Mouse (Mus musculus): ENCODE measurements around the gene Serpina12. TPM values are rescaled to one million over a fixed set of nuclear protein-coding genes. Genes with fewer than 3 reads are reported as not detected.

Serpina12 gene
- not detected in 3 replicates for total RNA-seq (2017)

- no peak for ATAC-seq (replicated peaks; ENCODE audit: insufficient number of reproducible peaks, low FRiP score, low TSS enrichment, poor library complexity, severe bottlenecking)
These were observed at the start of gene Serpina12 for GRCm38 (mm10) chr12:104044343-104044742. Gene Serpina12, minus strand, starts transcription at chr12:104044443.

GRCm38 (mm10) chr12:104091303-104091702 lies 47.1 kb upstream of the Serpina12 start:
- no peak for ATAC-seq (replicated peaks; ENCODE audit: insufficient number of reproducible peaks, low FRiP score, low TSS enrichment, poor library complexity, severe bottlenecking)

DNA sequence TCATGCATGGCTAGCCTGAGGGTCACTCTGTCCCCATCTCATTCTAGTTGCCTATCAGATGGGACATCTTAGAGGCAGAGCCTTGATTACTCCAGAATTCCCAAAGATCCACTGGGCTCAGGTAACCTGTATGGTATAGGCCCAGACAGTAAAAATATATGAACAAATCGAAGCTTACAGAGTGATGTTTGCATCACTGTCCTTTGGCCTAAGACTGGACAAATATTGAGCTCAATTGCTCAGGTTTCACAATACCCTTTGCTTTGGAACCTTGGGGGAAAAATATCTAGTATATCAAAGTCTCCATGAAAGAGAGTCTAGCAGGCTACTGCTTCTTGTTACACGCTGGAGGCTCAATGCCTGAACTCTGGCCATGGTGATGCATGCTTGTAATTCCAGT lies 45.9 kb upstream of the Serpina12 start:
- no peak for ATAC-seq (replicated peaks; ENCODE audit: insufficient number of reproducible peaks, low FRiP score, low TSS enrichment, poor library complexity, severe bottlenecking)

- no peak for ATAC-seq (replicated peaks; ENCODE audit: insufficient number of reproducible peaks, low FRiP score, low TSS enrichment, poor library complexity, severe bottlenecking)
These were observed 28.0 kb upstream of the Serpina12 start for GRCm38 (mm10) chr12:104072286-104072685.

DNA sequence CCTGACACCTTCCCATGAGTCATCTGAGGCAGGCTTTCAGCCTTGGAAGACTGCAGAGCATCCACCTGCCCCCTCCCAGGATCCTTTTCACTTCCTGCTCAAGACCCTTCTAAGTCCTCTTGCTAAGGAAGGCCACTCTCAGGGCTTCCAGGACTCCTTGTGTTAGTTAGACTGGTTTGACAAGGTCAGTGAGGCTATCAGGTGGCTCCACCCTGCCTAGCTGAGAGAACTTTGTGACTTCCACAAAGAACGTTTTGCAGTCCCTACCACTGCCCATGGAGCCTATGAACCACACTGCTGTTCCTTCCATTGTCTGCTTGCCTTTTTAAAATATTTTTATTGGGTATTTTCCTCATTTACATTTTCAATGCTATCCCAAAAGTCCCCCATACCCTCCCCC lies 27.5 kb upstream of the Serpina12 start:
- no peak for ATAC-seq (replicated peaks; ENCODE audit: insufficient number of reproducible peaks, low FRiP score, low TSS enrichment, poor library complexity, severe bottlenecking)

- no peak for ATAC-seq (replicated peaks; ENCODE audit: insufficient number of reproducible peaks, low FRiP score, low TSS enrichment, poor library complexity, severe bottlenecking)
These were observed 25.4 kb upstream of the Serpina12 start for GRCm38 (mm10) chr12:104069620-104070019.

DNA sequence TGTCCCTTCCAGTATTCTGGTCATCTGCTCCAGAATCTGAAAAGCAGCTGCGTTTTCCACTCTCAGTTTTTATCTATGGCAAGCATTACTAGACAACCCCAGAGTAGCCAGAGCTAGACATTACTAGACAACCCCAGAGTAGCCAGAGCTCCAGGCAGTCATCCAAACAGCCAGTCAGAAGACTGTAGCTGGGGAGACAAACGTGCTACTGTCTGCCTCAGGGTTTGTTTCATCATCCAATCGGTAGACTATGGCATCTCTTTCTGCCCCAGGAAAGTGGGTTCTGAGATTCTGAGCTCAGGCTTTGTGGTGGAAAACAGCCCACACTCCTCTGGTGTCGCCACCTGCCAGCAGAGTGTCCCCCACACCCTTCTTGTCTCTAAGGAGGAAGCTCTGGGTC lies 23.3 kb upstream of the Serpina12 start:
- peak; percentile 49 for ATAC-seq (replicated peaks; ENCODE audit: insufficient number of reproducible peaks, low FRiP score, low TSS enrichment, poor library complexity, severe bottlenecking)

DNA sequence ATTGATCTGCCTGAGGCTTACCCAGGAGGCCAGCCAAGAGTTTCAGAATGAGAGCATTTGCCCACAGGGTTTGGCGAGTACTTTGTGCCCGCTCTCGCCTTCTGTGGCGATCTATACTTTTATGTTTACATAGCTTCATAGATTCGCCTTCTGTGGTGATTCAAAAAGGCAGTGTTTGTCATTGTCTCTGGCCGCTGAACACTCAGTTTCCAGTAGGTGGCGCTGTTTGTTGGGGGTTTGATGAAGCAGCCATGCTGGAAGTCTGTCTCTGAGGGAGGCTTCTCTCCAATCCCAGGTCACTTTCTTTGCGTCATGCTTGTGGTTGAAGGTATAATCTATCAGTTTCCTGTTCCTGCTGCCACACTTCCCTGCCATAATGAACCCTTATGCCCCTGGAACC lies 22.0 kb upstream of the Serpina12 start:
- ATAC-seq (replicated peaks; ENCODE audit: insufficient number of reproducible peaks, low FRiP score, low TSS enrichment, poor library complexity, severe bottlenecking): 0 out of 2 replicates have a peak, but pooled peaks have one; percentile 25

DNA sequence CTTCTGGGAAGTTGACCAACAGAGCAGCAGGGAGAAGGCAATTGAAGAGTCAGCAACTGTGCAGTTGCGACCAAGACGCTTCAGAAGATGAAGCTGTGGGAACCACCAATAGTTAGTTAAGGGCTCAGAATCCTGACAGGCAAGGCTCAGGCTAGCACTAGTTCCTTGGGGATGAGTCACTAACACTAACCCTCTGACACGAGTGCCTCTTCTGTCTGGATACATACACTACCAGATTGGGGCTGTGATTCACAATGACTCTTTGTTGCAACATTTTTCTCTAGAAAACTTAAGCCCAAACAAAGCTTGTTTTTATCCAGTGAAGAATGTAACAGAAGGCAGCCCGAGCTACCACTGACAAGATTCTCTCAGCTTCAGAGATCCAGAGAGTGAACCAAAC lies 20.8 kb upstream of the Serpina12 start:
- ATAC-seq (replicated peaks; ENCODE audit: insufficient number of reproducible peaks, low FRiP score, low TSS enrichment, poor library complexity, severe bottlenecking): no peak

- ATAC-seq (replicated peaks; ENCODE audit: insufficient number of reproducible peaks, low FRiP score, low TSS enrichment, poor library complexity, severe bottlenecking): no peak
These were observed 20.3 kb upstream of the Serpina12 start for GRCm38 (mm10) chr12:104064532-104064931.

DNA sequence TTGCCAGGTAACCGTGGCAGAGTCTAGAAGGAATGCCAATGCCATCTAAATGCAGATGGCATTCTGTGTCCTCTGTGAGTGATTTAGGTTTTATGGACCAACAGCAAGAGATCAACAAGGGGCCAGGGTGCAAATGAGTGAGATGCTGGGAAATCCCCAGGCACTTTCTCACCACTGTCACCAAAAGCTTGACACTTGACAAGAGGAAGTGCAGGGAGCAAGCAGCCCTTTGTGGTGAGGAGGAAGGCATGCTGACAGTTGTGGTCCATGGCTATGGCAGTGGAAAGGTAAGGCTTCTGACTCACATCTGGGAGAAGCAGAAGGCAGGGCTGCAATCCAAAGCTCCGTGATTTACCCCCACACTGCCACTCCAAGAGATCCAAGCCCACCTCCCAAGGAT lies 17.6 kb upstream of the Serpina12 start:
- ATAC-seq (replicated peaks; ENCODE audit: insufficient number of reproducible peaks, low FRiP score, low TSS enrichment, poor library complexity, severe bottlenecking): peak; percentile 54; the same call in 1 of the 2 replicates

- no peak for ATAC-seq (replicated peaks; ENCODE audit: insufficient number of reproducible peaks, low FRiP score, low TSS enrichment, poor library complexity, severe bottlenecking)
These were observed 15.9 kb upstream of the Serpina12 start for GRCm38 (mm10) chr12:104060126-104060525.

GRCm38 (mm10) chr12:104057531-104057930 lies 13.3 kb upstream of the Serpina12 start:
- no peak for ATAC-seq (replicated peaks; ENCODE audit: insufficient number of reproducible peaks, low FRiP score, low TSS enrichment, poor library complexity, severe bottlenecking)

DNA sequence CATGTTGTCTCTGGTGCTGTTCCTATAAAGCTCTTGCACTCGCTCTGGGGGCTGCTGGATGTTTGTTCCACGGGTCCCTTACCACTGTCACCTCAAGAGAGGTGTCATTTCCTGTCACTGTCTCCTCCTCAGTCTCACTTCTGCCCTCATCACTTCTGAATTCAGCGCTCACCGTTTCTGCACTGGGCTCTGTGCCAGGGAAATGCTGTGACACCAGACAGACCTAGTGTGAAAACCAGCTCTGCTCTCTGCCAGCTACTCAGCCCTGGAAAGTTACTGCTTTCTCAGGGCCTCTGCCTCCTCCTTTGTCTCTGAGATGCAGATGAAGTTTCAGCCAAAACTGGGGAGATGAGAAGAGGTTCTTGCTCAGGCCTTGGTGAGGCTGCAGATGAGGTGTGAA lies 12.8 kb upstream of the Serpina12 start:
- peak; percentile 58 for ATAC-seq (replicated peaks; ENCODE audit: insufficient number of reproducible peaks, low FRiP score, low TSS enrichment, poor library complexity, severe bottlenecking)

- ATAC-seq (replicated peaks; ENCODE audit: insufficient number of reproducible peaks, low FRiP score, low TSS enrichment, poor library complexity, severe bottlenecking): no peak
These were observed 11.5 kb upstream of the Serpina12 start for GRCm38 (mm10) chr12:104055755-104056154.

- no peak for ATAC-seq (replicated peaks; ENCODE audit: insufficient number of reproducible peaks, low FRiP score, low TSS enrichment, poor library complexity, severe bottlenecking)
These were observed 9.8 kb upstream of the Serpina12 start for GRCm38 (mm10) chr12:104053995-104054394.

DNA sequence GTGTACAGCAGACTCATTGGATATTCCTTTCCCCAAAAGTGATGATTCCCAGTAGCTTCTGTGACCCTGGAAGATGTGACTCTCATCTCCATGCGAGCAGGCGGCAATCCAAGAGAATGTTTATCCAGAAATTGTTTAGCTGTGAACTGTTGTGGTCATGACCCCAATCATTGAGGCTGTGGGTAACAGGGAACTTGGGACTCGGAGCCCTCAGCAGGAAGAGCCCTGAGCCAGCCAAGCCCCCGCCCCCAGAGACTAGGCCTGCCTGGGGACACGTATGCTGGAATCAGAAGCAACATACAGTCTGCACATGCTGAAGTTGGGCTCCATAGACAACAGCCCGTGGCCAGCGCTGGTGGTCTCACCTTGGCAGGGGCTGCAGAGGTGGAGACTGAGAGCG lies 1.5 kb upstream of the Serpina12 start:
- no peak for ATAC-seq (replicated peaks; ENCODE audit: insufficient number of reproducible peaks, low FRiP score, low TSS enrichment, poor library complexity, severe bottlenecking)

DNA sequence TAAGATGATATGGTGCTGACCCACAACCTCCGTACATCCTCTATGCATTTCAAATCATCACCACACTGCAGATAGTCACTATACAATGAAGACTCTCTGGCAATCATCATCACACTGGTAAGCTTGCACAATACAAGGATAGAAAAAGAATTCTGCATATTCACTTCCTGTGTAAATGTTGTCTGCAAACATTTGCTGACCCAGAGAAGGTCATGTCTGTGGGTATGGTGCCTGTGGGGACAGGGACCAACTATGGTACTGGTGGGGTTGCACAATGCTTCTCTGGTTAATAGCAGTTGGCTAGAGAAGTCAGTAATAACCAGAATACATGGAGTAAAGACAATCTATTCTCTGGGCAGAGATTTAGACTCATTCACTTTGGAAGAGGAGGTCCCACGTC lies 1.5 kb downstream of the Serpina12 start:
- no peak for ATAC-seq (replicated peaks; ENCODE audit: insufficient number of reproducible peaks, low FRiP score, low TSS enrichment, poor library complexity, severe bottlenecking)

DNA sequence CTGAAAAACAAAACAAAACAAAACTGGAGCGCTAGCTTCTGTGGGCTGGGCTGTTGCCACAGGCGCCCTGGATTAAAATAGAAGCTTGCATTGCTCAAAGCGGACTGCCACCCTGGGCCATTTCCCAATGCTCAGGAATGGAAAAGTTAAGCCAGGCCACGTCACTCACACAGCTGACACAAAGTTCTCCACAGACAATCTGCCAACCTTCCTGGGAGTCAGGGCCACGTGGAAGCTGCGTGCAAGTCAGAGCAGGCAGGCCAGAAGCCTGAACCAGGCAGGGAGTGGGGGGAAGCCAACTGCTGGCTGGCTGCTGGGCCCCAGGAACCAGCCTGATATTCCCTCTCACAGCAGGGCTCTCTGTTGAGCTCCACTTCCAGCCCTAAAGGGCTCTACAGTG lies 2.8 kb downstream of the Serpina12 start:
- ATAC-seq (replicated peaks; ENCODE audit: insufficient number of reproducible peaks, low FRiP score, low TSS enrichment, poor library complexity, severe bottlenecking): no peak

DNA sequence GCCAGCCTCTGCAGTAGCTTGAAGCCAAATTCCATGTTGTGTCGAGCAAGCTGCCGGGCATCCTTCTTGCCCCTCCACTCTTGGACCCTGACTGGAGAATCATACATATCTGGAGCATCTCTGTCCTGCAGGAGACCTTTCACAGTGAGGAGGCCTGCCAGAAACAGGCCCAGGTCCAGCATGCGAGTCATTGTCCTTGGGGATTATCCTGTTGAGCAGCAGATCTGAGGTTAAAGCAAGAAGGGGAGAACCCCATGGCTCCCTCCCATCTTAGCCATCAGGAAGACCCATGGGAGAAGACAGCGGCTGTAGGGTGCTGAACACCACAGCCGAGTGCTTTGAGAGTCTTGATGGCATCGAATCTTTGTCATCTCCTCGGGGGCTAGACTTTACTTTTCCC lies 6.1 kb downstream of the Serpina12 start:
- ATAC-seq (replicated peaks; ENCODE audit: insufficient number of reproducible peaks, low FRiP score, low TSS enrichment, poor library complexity, severe bottlenecking): no peak

- no peak for ATAC-seq (replicated peaks; ENCODE audit: insufficient number of reproducible peaks, low FRiP score, low TSS enrichment, poor library complexity, severe bottlenecking)
These were observed 10.5 kb downstream of the Serpina12 start for GRCm38 (mm10) chr12:104033752-104034151.

Measured in monocyte, adult 5-6 weeks (primary cell).